Mouse (Mus musculus) layer of hippocampus, postnatal 14 days (tissue): ENCODE data around the gene Dusp10. TPM values are rescaled to one million over a fixed set of nuclear protein-coding genes. Genes with fewer than 3 reads are reported as not detected.

Experiments used
- DNase-seq, 2 experiments: peaks; one replicate each; pipeline ENCODE4 v3.0.0; 2021 to 2022; ENCODE audit warnings: low spot score in 2 of 2, mixed read lengths in 1 of 2
- total RNA-seq, 2 experiments: library from RNA; stranded (reverse); gene quantifications; 2 replicates each; pipeline ENCODE4 v1.2.3; 2021

Gene Dusp10
- total RNA-seq, 2 experiments from 2014 or later, result 5.0 to 5.3 TPM

- no peak for DNase-seq
These were observed 40.6 kb downstream of the Dusp10 start for GRCm38 (mm10) chr1:184053711-184054110.

- DNase-seq, result no peak
These were observed 41.1 kb downstream of the Dusp10 start for GRCm38 (mm10) chr1:184054176-184054575.

GRCm38 (mm10) chr1:184058206-184058605 is 45.1 kb downstream of the Dusp10 start:
- DNase-seq, result no peak

GRCm38 (mm10) chr1:184059814-184060213 is 46.7 kb downstream of the Dusp10 start:
- no peak for DNase-seq

DNA sequence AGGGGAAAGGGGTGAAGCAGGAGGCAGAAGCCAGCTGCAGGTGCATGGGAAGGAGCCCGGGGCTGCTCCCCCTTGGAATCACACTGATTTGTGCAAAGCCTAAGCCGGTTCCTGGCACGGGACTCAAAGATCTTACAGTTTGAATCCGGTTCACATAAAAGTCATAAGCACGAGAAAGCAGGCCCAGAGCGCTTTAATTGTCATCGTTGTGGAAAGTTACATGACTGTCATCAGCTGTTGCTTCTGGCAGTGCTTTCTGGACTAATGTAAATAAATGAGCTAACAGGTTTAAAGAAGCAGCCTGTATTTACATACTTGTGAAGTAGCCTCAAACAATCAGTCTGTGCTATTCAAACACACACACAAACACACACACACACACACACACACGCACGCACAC is 47.3 kb downstream of the Dusp10 start:
- no peak for DNase-seq

DNA sequence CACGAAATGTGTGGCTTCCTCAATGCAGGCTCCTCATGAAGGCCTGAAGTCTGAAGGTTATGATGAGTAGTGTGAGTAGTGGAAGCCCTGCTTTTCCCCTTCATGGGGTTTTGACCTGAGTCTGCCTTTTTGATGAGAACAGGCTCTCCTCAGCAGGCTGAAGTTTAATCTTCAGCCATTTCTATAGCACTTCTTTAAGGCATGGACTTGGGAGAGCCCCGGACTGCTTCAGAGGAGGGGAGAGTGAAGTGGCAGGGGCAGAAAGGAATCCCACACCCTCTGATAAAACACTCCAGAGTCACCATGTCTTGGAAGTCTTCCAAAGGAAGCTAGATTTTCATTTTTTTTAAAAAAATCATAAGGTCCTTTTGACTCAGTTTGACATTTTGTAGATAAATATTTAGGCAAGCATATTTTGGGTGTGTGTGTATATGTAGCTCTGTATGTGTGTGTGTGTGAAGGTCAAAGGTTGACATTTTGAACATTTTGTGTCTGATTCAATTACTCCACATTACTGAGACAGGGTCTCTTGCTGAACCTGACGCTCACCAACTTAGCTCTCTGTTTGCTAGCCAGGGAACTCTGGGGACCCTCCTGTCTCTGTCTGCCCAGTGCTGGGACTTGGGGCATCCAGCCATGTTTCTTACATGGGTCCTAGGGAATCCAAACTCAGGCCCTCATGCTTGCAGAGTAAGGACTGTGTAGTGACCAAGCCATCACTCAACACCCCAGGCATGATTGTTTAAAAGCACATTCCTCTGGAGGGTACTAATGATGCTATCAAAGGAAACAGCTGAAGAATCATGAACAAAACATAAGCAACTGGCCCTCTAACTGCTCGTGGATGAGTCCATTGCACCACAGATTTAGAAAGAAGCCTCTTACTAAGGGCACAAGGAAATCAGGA is 48.0 kb downstream of the Dusp10 start:
- DNase-seq, result no peak

DNA sequence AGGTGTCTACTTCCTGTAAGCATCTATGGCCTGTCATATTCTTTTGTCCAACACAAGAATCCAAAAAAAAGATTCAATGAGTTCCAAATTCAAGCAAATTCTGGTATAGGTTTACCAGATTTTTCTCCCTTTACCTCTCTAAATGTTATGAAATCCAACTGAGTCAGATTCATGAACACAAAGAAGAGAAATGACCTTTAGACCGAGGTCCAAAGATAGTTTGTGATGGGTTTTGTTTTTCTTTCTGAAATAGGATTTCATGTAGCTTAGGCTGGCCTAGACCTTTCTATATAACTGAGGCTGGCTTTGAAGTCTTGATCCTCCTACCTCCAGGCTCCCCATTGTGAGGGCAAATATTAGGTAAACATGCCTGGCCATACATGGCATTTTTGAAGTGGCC is 48.8 kb downstream of the Dusp10 start:
- no peak for DNase-seq

- DNase-seq, result no peak
These were observed 51.2 kb downstream of the Dusp10 start for GRCm38 (mm10) chr1:184064306-184064705.

GRCm38 (mm10) chr1:184065589-184066361 is 52.7 kb downstream of the Dusp10 start:
- DNase-seq, result peak in 1 of 2 experiments; percentile 33

DNA sequence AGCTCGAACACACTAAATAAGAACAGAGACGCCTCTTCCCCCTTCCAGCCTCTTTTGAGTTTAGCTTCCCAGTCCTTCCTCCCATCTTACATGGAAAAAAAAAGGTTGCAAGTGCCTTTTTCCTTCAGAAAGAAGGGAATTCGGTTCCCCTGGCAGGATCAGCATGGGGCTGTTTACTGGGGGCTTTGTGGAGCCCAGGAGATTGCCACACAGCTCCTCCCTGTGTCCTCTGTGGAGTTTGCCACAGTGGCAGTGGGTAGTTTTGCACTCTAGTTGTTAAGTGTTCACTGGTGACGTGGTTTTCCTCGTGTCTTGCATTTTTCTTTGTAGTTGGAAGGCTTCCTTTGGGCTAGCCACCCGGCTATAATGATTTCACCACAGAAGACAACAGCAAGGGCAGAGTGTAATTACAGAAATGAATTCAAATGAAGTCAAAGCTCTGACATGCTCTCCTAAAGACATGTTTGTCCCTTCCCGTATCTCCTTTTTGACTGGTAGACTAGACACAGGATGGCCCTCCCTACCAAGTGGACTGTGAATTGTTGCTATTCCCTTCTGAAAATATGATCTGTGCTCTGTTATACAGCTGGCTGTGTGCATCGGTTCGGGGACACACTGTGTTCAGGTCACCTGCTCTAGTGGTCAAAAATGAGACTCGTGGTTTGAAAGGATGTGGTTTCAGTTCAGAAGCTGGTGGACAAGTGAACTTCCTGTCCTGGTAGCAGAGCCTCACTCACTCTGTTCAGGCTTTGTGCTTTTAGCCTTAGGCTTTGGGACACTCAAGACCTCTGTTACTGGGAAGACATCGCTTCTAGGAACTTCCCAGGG is 53.6 kb downstream of the Dusp10 start:
- DNase-seq, result no peak

GRCm38 (mm10) chr1:184067704-184068558 is 54.8 kb downstream of the Dusp10 start:
- DNase-seq, result no peak

GRCm38 (mm10) chr1:184068971-184069370 is 55.9 kb downstream of the Dusp10 start:
- no peak for DNase-seq

- DNase-seq, result no peak
These were observed 63.0 kb downstream of the Dusp10 start for GRCm38 (mm10) chr1:184076065-184076464.

- DNase-seq, result no peak
These were observed 63.7 kb downstream of the Dusp10 start for GRCm38 (mm10) chr1:184076756-184077155.

- DNase-seq, result no peak
These were observed 66.2 kb downstream of the Dusp10 start for GRCm38 (mm10) chr1:184079304-184079703.

DNA sequence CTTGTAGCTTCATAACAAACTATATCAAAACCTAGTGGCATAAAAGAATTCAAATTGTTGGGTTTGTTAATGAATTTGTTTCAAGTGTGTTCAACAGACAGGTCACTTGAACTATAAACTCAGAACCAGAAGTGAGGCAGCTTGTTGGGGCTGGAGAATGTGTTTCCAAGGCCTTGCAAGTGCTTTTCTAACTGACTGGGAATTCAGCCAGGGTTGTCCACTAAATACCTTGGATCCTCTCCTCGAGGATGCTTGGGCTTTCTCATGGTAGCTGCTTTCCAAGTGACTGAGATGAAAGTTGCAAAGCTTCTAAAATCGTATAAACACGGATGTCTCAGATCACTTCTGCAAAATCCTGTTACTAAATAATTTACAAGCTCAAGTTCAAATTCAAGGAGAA is 69.6 kb downstream of the Dusp10 start:
- DNase-seq, result no peak

DNA sequence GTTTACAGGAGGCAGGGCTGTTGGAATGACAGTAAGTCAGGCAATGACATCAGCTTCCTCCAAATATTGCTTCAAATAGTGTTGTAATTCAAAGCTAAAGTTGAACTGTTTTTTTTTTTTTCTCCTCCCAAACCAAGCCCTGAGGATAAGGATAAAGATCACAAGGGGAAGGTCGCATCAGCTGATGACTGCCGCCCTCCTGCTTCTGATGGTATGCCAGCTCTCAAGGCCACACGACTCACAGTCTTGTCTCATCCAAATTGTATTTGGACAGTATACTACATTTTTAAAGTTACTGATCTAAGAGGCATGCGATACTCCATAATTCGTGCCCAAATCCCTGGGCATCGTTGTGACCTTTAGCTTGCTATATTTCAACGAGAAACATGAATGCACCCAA is 70.1 kb downstream of the Dusp10 start:
- DNase-seq, result no peak

DNA sequence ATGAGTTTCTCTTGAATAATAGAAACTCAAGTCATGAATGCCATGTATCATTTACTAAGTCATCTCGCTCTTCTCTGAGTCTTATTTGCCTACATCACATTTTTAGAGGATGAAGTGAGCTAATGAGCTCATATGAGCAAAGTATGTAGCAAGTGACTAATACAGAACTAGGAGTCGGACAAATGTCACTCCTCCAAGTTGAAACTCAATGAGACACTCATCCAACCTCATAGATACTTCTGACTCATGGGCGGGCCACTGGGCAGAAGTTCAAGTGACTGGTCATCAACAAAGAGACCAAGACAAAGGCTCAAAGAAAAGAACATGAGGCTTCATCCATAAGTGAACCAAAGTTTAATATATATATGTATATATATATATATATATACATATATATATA is 71.9 kb downstream of the Dusp10 start:
- no peak for DNase-seq

DNA sequence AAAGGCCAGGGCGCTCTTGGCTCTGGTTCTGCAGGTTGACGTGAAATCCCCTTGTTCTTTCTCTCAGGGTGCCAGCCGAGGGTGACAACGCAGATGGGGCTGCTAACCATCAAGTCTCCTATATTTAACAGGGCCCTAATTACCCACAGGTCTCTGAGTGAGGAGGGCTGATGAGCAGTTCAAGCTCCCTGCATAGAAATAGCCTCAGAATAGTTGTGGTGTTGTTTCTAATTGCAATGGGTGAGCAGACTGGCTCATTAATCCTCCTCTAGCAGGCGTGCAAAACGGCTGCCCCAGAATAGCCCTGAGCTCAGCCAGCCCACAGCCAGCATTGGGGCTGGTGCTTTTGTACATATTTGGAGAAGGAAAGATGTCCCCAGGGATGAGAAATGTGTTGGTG is 77.4 kb downstream of the Dusp10 start:
- no peak for DNase-seq

DNA sequence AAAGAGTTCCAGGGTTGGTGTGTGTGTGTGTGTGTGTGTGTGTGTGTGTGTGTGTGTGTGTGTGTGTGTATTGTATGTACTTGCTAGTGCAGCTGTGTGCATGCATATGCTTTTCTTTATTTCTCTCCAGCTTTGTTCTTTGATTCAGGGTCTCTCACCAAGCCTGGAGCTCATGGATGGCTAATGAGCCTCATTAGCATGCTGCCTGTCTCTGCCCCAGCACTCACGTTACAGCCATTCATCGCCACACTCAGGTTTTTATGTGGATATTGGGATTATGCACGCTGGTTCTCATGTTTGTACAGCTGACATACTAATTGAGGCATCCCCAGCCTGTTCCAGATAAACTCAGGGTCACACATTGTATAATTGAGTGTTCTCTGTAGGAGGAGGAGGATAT is 81.8 kb downstream of the Dusp10 start:
- no peak for DNase-seq
